Mouse (Mus musculus): ENCODE data around the gene Olfr784. TPM values are rescaled to one million over a fixed set of nuclear protein-coding genes. Genes with fewer than 3 reads are reported as not detected.
"Not testable (repeated sequence)": the region's sequence is repeated elsewhere in the genome, so short reads cannot be mapped to it uniquely, and the experiment has no call there.

Olfr784 gene
- 0.08 and 0.09 TPM in 2 replicates for polyA plus RNA-seq (2014; fragmentation: Nextera tagmentation; extraction: Ambion mirVana)

DNA sequence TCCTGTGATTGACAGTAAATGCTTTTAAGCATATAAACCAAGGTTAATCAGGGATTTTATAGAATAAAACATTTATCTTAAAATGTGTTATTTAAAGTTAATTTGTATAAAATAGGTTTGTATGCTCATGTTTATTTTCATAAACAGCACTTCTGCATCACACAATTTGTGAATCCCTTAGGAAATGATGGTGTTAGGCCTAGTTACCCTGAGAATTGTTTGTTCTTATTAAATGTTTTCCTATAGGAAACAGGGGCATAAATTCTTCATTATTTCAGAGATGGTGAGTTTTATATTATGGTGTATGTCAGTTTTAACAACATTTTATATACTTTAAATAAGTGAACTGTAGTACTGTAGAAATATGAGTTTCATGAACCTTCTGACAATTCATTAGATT is at the start of gene Olfr784:
Gene Olfr784, plus strand, starts transcription at position 301 of the 400 bp plus-strand sequence.
- Histone ChIP-seq H3K36me3 (ENCODE audit: control insufficient read depth, insufficient read depth, low read length) (no peaks in the 10 kb centered on the region), H3K9me3 (ENCODE audit: control insufficient read depth, low read length) (no peaks in the 10 kb centered on the region), H3K4me2 (ENCODE audit: low read length) (no peak within 1 kb of the TSS), H3K27ac (replicated peaks in 1 of 2; ENCODE audit: control insufficient read depth in 1 of 2, insufficient read depth in 1 of 2, low read depth in 2 of 2, low read length in 2 of 2) (no peak within 1 kb of the TSS), H3K9ac (ENCODE audit: low read length) (no peak within 1 kb of the TSS), H3K4me3 (ENCODE audit: control insufficient read depth in 1 of 2, insufficient read depth in 1 of 2, low read depth in 1 of 2, low read length in 2 of 2) (no peak within 1 kb of the TSS), H3K27me3 (ENCODE audit: control insufficient read depth, insufficient read depth, low read length) (no peaks in the 10 kb centered on the region), H3K4me1 (ENCODE audit: control insufficient read depth in 2 of 2, insufficient read depth in 2 of 2, low read length in 2 of 2) (no peaks in the 10 kb centered on the region)
- ATAC-seq (ENCODE audit: insufficient number of reproducible peaks, insufficient read depth, low FRiP score, low read depth) = no peak

- no peaks in the 10 kb centered on the region for H3K36me3 ChIP-seq (ENCODE audit: control insufficient read depth, insufficient read depth, low read length)
- no peak within 1 kb of the TSS for H3K9ac ChIP-seq (ENCODE audit: low read length)
- no peak for ATAC-seq (ENCODE audit: insufficient number of reproducible peaks, insufficient read depth, low FRiP score, low read depth)
- no peak within 1 kb of the TSS for H3K27ac ChIP-seq (replicated peaks in 1 of 2; ENCODE audit: control insufficient read depth in 1 of 2, insufficient read depth in 1 of 2, low read depth in 2 of 2, low read length in 2 of 2)
- H3K27me3 ChIP-seq (ENCODE audit: control insufficient read depth, insufficient read depth, low read length) = no peaks in the 10 kb centered on the region
- no peak within 1 kb of the TSS for H3K4me3 ChIP-seq (ENCODE audit: control insufficient read depth in 1 of 2, insufficient read depth in 1 of 2, low read depth in 1 of 2, low read length in 2 of 2)
- no peak within 1 kb of the TSS for H3K4me2 ChIP-seq (ENCODE audit: low read length)
- 80% methylated on average over 3 of the region's 3 CpGs for WGBS
- no peaks in the 10 kb centered on the region for H3K9me3 ChIP-seq (ENCODE audit: control insufficient read depth, low read length)
- H3K4me1 ChIP-seq (ENCODE audit: control insufficient read depth in 2 of 2, insufficient read depth in 2 of 2, low read length in 2 of 2) = no peaks in the 10 kb centered on the region
These were observed 35.3 kb upstream of the Olfr784 start, which contains the start of gene Olfr782 for GRCm38 (mm10) chr10:129348550-129348949. Gene Olfr782, plus strand, starts transcription at chr10:129348850.

DNA sequence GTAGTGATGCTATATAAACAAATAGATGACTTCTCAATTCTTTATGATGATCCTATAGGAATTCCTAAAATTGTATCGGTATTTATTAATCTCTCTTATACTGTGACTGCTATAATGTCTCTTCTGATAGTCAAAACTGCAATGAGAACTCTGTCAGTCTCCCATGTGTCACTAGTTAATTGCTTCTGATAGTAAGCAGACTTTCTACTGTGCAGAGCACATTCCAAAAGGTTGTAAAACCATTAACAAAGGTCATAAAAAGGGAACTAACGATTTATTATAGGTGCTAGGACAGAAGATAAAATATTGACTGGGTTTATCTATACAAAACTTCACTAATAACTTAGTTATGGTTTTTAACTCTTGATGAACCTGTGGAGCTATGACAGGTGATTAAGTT is 31.4 kb upstream of the Olfr784 start:
- not testable (repeated sequence) for ATAC-seq (ENCODE audit: insufficient number of reproducible peaks, insufficient read depth, low FRiP score, low read depth); H3K27ac ChIP-seq (replicated peaks in 1 of 2; ENCODE audit: control insufficient read depth in 1 of 2, insufficient read depth in 1 of 2, low read depth in 2 of 2, low read length in 2 of 2); H3K27me3 ChIP-seq (ENCODE audit: control insufficient read depth, insufficient read depth, low read length); H3K4me1 ChIP-seq (ENCODE audit: control insufficient read depth in 2 of 2, insufficient read depth in 2 of 2, low read length in 2 of 2); H3K4me3 ChIP-seq (ENCODE audit: control insufficient read depth in 1 of 2, insufficient read depth in 1 of 2, low read depth in 1 of 2, low read length in 2 of 2); H3K9me3 ChIP-seq (ENCODE audit: control insufficient read depth, low read length); H3K36me3 ChIP-seq (ENCODE audit: control insufficient read depth, insufficient read depth, low read length); H3K9ac ChIP-seq (ENCODE audit: low read length); H3K4me2 ChIP-seq (ENCODE audit: low read length)
- 57% methylated on average over 2 of the region's 2 CpGs for WGBS

- H3K27me3 ChIP-seq (ENCODE audit: control insufficient read depth, insufficient read depth, low read length); H3K4me1 ChIP-seq (ENCODE audit: control insufficient read depth in 2 of 2, insufficient read depth in 2 of 2, low read length in 2 of 2); H3K4me2 ChIP-seq (ENCODE audit: low read length); H3K36me3 ChIP-seq (ENCODE audit: control insufficient read depth, insufficient read depth, low read length); H3K4me3 ChIP-seq (ENCODE audit: control insufficient read depth in 1 of 2, insufficient read depth in 1 of 2, low read depth in 1 of 2, low read length in 2 of 2); H3K27ac ChIP-seq (replicated peaks in 1 of 2; ENCODE audit: control insufficient read depth in 1 of 2, insufficient read depth in 1 of 2, low read depth in 2 of 2, low read length in 2 of 2); H3K9me3 ChIP-seq (ENCODE audit: control insufficient read depth, low read length); H3K9ac ChIP-seq (ENCODE audit: low read length); ATAC-seq (ENCODE audit: insufficient number of reproducible peaks, insufficient read depth, low FRiP score, low read depth): not testable (repeated sequence)
- WGBS = 65% methylated on average over 4 of the region's 4 CpGs
These were observed 27.4 kb upstream of the Olfr784 start for GRCm38 (mm10) chr10:129356496-129356895.

DNA sequence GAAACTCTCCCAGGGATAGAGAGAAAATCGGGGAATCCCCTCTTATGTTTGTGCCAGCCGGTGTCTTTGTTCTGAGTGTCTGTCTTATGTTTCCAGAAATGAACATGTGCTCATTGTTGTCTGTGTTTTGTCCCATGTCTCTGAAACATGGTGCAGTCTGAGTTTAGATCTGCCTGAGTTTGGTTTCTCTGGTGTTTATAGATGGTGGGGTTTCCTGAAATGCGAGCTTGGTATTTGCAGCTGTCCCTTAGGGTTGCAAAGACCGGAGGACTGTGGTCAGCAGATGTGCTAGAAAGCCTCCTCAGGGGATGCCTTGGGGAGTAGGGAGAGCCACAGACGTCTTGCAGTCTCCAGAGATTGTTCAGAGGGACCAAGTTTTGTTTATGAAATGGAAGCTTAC is 26.6 kb upstream of the Olfr784 start:
- H3K4me3 ChIP-seq (ENCODE audit: control insufficient read depth in 1 of 2, insufficient read depth in 1 of 2, low read depth in 1 of 2, low read length in 2 of 2) = no peak overlapping the region
- H3K9me3 ChIP-seq (ENCODE audit: control insufficient read depth, low read length) = no peaks in the 10 kb centered on the region
- no peak overlapping the region for H3K4me2 ChIP-seq (ENCODE audit: low read length)
- no peaks in the 10 kb centered on the region for H3K36me3 ChIP-seq (ENCODE audit: control insufficient read depth, insufficient read depth, low read length)
- ATAC-seq (ENCODE audit: insufficient number of reproducible peaks, insufficient read depth, low FRiP score, low read depth) = no peak
- no peaks in the 10 kb centered on the region for H3K27me3 ChIP-seq (ENCODE audit: control insufficient read depth, insufficient read depth, low read length)
- no peak overlapping the region for H3K9ac ChIP-seq (ENCODE audit: low read length)
- no peaks in the 10 kb centered on the region for H3K4me1 ChIP-seq (ENCODE audit: control insufficient read depth in 2 of 2, insufficient read depth in 2 of 2, low read length in 2 of 2)
- H3K27ac ChIP-seq (replicated peaks in 1 of 2; ENCODE audit: control insufficient read depth in 1 of 2, insufficient read depth in 1 of 2, low read depth in 2 of 2, low read length in 2 of 2) = no peak overlapping the region
- 68% methylated on average over 5 of the region's 5 CpGs for WGBS

GRCm38 (mm10) chr10:129374051-129374450 is 9.8 kb upstream of the Olfr784 start:
- WGBS = 71% methylated on average over 5 of the region's 5 CpGs
- not testable (repeated sequence) for H3K4me1 ChIP-seq (ENCODE audit: control insufficient read depth in 2 of 2, insufficient read depth in 2 of 2, low read length in 2 of 2); ATAC-seq (ENCODE audit: insufficient number of reproducible peaks, insufficient read depth, low FRiP score, low read depth); H3K4me3 ChIP-seq (ENCODE audit: control insufficient read depth in 1 of 2, insufficient read depth in 1 of 2, low read depth in 1 of 2, low read length in 2 of 2); H3K27ac ChIP-seq (replicated peaks in 1 of 2; ENCODE audit: control insufficient read depth in 1 of 2, insufficient read depth in 1 of 2, low read depth in 2 of 2, low read length in 2 of 2); H3K4me2 ChIP-seq (ENCODE audit: low read length); H3K36me3 ChIP-seq (ENCODE audit: control insufficient read depth, insufficient read depth, low read length); H3K9ac ChIP-seq (ENCODE audit: low read length); H3K9me3 ChIP-seq (ENCODE audit: control insufficient read depth, low read length); H3K27me3 ChIP-seq (ENCODE audit: control insufficient read depth, insufficient read depth, low read length)

- no peaks in the 10 kb centered on the region for H3K27me3 ChIP-seq (ENCODE audit: control insufficient read depth, insufficient read depth, low read length)
- no peak overlapping the region for H3K4me3 ChIP-seq (ENCODE audit: control insufficient read depth in 1 of 2, insufficient read depth in 1 of 2, low read depth in 1 of 2, low read length in 2 of 2)
- WGBS = 47% methylated on average over 5 of the region's 5 CpGs
- no peak for ATAC-seq (ENCODE audit: insufficient number of reproducible peaks, insufficient read depth, low FRiP score, low read depth)
- no peaks in the 10 kb centered on the region for H3K36me3 ChIP-seq (ENCODE audit: control insufficient read depth, insufficient read depth, low read length)
- H3K4me2 ChIP-seq (ENCODE audit: low read length) = no peak overlapping the region
- H3K27ac ChIP-seq (replicated peaks in 1 of 2; ENCODE audit: control insufficient read depth in 1 of 2, insufficient read depth in 1 of 2, low read depth in 2 of 2, low read length in 2 of 2) = no peak overlapping the region
- no peak overlapping the region for H3K9ac ChIP-seq (ENCODE audit: low read length)
- H3K4me1 ChIP-seq (ENCODE audit: control insufficient read depth in 2 of 2, insufficient read depth in 2 of 2, low read length in 2 of 2) = no peaks in the 10 kb centered on the region
- no peaks in the 10 kb centered on the region for H3K9me3 ChIP-seq (ENCODE audit: control insufficient read depth, low read length)
These were observed 17.0 kb downstream of the Olfr784 start for GRCm38 (mm10) chr10:129400892-129401291.

- no peak within 1 kb of the TSS for H3K9ac ChIP-seq (ENCODE audit: low read length)
- H3K4me1 ChIP-seq (ENCODE audit: control insufficient read depth in 2 of 2, insufficient read depth in 2 of 2, low read length in 2 of 2) = no peaks in the 10 kb centered on the region
These were observed 21.2 kb downstream of the Olfr784 start, which contains the start of gene Olfr785 for GRCm38 (mm10) chr10:129405126-129405525. Gene Olfr785, plus strand, starts transcription at chr10:129405426.

More at GRCm38 (mm10) chr10:129405126-129405525, 21.2 kb downstream of the Olfr784 start, which contains the start of gene Olfr785:
- Histone ChIP-seq H3K27me3 (ENCODE audit: control insufficient read depth, insufficient read depth, low read length) (no peaks in the 10 kb centered on the region), H3K27ac (replicated peaks in 1 of 2; ENCODE audit: control insufficient read depth in 1 of 2, insufficient read depth in 1 of 2, low read depth in 2 of 2, low read length in 2 of 2) (no peak within 1 kb of the TSS), H3K4me3 (ENCODE audit: control insufficient read depth in 1 of 2, insufficient read depth in 1 of 2, low read depth in 1 of 2, low read length in 2 of 2) (no peak within 1 kb of the TSS), H3K9me3 (ENCODE audit: control insufficient read depth, low read length) (no peaks in the 10 kb centered on the region), H3K36me3 (ENCODE audit: control insufficient read depth, insufficient read depth, low read length) (no peaks in the 10 kb centered on the region), H3K4me2 (ENCODE audit: low read length) (no peak within 1 kb of the TSS)
- 47% methylated on average over 2 of the region's 2 CpGs for WGBS
- no peak for ATAC-seq (ENCODE audit: insufficient number of reproducible peaks, insufficient read depth, low FRiP score, low read depth)

Data from heart, embryonic 14.5 days (tissue).